Mouse (Mus musculus) retina, adult 2 months (tissue): ENCODE results near the gene Mid1.
"Not testable (repeated sequence)": the region's sequence is repeated elsewhere in the genome, so short reads cannot be mapped to it uniquely, and the experiment has no call there.

Experiments
- DNase-seq: peaks from one replicate; pipeline ENCODE4 v3.0.0-alpha.2; 2012; ENCODE audit warnings: low read depth, low spot score

The Mid1 gene

DNA sequence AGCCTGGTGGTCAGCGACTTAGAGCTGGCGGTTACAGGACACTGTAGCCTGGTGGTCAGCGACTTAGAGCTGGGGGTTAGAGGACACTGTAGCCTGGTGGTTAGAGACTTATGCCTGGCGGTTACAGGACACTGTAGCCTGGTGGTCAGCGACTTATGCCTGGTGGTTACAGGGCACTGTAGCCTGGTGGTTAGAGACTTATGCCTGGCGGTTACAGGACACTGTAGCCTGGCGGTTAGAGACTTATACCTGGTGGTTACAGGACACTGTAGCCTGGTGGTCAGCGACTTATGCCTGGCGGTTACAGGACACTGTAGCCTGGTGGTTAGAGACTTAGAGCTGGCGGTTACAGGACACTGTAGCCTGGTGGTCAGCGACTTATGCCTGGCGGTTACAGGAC lies 330.9 kb downstream of the Mid1 start:
- not testable (repeated sequence) for DNase-seq

DNA sequence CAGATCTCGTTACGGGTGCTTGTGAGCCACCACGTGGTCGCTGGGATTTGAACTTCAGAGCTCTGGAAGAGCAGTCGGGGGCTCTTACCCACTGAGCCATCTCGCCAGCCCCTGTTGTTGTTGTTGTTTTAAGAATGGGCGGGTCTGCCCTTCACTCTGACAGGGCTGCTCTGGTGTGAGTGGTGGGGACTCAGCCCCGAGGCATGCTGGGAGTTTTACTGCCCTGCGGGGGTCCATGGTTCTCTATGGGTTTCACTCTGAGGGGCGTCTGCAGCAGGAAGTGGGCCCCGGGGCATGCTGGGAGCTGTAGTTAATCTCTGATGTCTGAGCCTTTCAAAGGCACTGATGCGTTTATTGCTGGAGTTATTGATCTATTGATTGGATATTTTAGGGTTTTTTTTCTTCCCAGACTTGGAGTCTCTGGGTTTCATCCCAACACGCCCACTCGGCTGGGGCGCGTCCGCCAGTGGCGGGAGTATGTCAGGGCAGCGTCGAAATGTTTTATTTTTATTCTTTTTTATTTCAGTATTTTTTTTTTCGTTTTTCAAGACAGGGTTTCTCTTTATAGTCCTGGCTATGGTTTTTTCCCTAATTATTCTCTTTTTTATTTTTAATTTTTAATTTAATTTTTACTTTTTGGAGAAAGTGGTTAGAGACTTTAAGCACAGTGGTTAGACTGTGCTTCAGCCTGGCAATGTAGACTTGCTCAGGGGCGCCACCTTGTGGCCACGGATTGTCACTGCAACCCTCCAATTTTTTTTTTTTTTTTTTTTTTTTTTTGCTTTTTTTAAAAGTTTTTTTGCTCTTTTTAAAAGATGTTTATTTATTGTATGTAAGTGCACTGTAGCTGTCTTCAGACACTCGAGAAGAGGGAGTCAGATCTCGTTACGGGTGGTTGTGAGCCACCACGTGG lies 332.6 kb downstream of the Mid1 start:
- not testable (repeated sequence) for DNase-seq

DNA sequence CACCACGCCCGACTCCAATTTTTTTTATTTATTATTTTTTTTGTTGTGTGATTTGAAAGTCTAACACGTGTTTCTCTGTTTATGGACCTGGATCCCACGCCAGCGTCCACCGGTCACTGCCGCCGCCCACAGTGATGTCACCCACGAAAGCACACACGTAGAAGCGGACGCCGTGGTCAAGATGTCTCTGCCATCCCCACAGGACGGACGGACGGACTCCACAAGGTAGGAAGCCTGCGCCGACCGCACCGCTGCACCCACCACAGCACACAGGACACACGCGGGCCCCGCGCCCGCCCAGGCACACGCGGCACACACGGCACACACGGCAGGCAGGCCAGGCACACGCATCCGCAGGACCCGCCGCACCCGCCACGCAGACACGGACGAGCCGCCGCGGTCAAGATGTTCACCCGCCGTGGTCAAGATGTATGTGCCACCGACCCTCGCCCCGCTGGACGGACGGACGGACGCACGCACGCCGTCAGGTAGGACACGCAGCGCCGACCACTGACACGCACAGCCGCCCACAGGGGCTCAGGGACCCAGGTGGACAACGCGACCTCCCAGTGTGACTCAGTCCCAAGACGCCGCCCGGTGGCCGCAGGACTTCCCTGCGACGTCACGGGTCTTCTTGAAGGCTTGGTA lies 333.7 kb downstream of the Mid1 start:
- DNase-seq: not testable (repeated sequence)

DNA sequence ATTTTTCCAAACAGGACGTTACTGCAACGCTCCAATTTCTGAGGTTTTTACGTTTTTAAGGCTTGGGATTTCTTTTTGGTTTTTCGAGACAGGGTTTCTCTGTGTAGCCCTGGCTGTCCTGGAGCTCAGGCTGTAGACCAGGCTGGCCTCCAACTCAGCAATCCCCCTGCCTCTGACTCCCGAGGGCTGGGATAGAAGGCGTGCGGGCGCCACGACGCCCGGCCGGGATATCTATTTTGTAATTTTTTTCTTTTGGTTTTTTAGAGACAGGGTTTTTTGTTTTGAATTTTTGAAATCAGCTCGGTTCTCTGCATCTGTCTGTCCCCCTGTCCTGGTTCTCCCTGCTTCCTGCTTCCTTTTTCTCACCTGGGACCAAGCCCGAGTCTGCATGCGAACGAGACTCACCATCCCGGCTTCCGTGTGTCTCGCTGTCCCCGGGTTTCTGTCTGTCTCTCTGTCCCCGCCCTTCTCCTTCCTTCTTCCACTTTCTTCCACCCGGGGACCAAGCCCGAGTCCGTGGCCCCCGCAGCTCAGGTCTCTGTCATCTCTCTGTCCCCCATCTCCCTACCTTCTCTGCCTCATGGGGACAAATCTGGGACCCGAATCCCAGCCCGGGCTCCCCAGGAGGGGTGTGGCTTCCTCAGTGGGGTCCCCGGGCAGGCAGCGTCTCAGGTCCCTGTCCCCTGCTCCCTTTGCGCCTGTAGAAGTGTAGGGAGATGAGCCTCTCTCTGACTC lies 334.4 kb downstream of the Mid1 start:
- not testable (repeated sequence) for DNase-seq

DNA sequence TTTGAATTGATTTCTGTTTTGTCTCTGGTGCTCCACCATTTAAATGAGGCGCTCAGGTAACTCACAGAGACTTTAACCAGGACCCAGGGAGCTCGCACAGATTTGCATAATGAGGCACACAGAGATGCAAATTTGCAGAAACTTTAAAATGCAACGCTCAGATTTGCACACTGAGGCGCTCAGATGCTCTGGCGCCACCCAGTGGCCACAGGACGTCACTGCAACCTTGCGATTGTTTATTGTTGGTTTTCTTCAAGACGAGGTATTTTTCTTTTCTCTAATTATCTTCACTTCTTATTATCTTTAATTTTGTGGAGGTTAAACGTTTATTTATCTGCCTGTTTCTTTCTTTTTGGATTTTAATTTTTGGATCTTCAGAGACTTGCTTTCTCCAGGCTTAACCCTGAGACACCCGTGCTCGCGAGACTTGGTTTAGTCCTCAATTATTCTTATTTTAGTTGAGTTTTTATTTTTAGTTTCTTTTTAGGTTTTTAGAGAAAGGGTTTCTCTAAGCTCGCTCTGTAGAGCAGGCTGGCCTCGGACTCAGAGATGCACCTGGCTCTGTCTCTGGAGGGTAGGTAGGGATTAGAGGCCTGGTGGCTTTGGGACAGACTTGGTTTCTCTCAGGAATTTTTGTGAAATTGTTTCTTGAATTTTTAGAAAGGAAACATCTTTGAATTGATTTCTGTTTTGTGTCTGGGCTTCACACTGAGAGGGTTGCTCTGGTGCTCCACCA lies 335.1 kb downstream of the Mid1 start:
- DNase-seq: not testable (repeated sequence)

DNA sequence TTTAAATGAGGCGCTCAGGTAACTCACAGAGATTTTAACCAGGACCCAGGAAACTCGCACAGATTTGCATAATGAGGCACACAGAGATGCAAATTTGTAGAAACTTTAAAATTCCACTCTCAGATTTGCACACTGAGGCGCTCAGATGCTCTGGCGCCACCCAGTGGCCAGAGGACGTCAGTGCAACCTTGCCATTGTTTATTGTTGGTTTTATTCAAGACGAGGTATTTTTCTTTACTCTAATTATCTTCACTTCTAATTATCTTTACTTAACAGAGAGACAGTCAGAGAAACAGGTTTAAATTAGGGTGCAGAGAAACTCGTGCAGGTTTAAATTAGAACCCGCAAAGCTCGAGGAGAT lies 335.7 kb downstream of the Mid1 start:
- not testable (repeated sequence) for DNase-seq

DNA sequence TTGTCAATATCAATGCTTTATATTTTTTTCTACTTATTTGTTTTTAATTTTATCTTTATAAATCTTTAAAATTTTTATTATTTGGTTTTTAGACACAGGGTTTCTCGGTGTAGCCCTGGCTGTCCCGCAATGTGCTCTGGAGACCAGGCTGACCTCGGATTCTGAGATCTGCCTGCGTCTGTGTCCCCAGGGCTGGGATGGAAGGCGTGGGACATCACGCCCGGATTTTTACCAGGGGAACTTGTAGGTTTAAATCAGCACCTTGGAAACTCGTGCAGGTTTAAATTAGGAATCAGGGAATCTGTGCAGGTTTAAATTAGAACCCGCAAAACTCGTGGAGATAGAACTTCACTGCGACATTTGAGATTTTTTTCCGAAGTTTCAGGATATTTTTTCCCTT lies 336.2 kb downstream of the Mid1 start:
- DNase-seq: not testable (repeated sequence)

DNA sequence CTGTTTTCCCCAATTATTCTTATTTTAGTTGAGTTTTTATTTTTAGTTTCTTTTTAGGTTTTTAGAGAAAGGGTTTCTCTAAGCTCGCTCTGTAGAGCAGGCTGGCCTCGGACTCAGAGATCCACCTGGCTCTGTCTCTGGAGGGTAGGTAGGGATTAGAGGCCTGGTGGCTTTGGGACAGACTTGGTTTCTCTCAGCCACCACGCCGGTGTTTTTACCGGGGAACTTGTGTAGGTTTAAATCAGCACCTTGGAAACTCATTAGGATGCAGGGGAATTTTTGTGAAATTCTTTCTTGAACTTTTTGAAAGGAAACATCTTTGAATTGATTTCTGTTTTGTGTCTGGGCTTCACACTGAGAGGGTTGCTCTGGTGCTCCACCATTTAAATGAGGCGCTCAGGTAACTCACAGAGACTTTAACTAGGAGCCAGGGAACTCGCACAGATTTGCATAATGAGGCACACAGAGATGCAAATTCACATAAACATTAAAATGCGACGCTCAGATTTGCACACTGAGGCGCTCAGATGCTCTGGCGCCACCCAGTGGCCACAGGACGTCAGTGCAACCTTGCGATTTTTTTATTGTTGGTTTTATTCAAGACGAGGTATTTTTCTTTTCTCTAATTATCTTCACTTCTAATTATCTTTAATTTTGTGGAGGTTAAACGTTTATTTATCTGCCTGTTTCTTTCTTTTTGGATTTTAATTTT lies 336.9 kb downstream of the Mid1 start:
- DNase-seq: not testable (repeated sequence)
